Mouse (Mus musculus) c-Kit-negative CD71-positive TER-119-positive erythroid progenitor cells, embryonic 14.5 days (primary cell): ENCODE data around the gene Ddx4.
"Not testable (repeated sequence)": the region's sequence is repeated elsewhere in the genome, so short reads cannot be mapped to it uniquely, and the experiment has no call there.

Experiments
- DNase-seq: peaks from one replicate; pipeline ENCODE4 v3.0.0-alpha.2; 2013; ENCODE audit warnings: low read depth, low spot score

Gene Ddx4

GRCm38 (mm10) chr13:112636498-112636897, 15.8 kb downstream of the Ddx4 start:
- no peak for DNase-seq

GRCm38 (mm10) chr13:112635174-112635837, 17.0 kb downstream of the Ddx4 start:
- no peak for DNase-seq

GRCm38 (mm10) chr13:112625566-112625965, 26.7 kb downstream of the Ddx4 start:
- DNase-seq, result no peak

- DNase-seq, result no peak
These were observed 27.7 kb downstream of the Ddx4 start for GRCm38 (mm10) chr13:112624622-112625021.

- DNase-seq, result no peak
These were observed 28.6 kb downstream of the Ddx4 start for GRCm38 (mm10) chr13:112623656-112624055.

GRCm38 (mm10) chr13:112621592-112621991, 30.7 kb downstream of the Ddx4 start:
- DNase-seq, result no peak

GRCm38 (mm10) chr13:112608606-112609005, 43.7 kb downstream of the Ddx4 start:
- no peak for DNase-seq

- DNase-seq, result no peak
These were observed 47.9 kb downstream of the Ddx4 start for GRCm38 (mm10) chr13:112604411-112604810.

- no peak for DNase-seq
These were observed 48.4 kb downstream of the Ddx4 start for GRCm38 (mm10) chr13:112603839-112604238.

GRCm38 (mm10) chr13:112602607-112603006, 49.7 kb downstream of the Ddx4 start:
- DNase-seq, result no peak

- DNase-seq, result not testable (repeated sequence)
These were observed 58.0 kb downstream of the Ddx4 start, which contains the start of gene Il31ra for GRCm38 (mm10) chr13:112594260-112594659. Gene Il31ra, minus strand, starts transcription at chr13:112594360.

- no peak for DNase-seq
These were observed 62.0 kb downstream of the Ddx4 start for GRCm38 (mm10) chr13:112590254-112590653.

- no peak for DNase-seq
These were observed 62.6 kb downstream of the Ddx4 start for GRCm38 (mm10) chr13:112589625-112590024.

GRCm38 (mm10) chr13:112584556-112585237, 67.6 kb downstream of the Ddx4 start:
- DNase-seq, result no peak

GRCm38 (mm10) chr13:112582291-112582690, 70.0 kb downstream of the Ddx4 start:
- DNase-seq, result no peak

GRCm38 (mm10) chr13:112581796-112582195, 70.5 kb downstream of the Ddx4 start:
- no peak for DNase-seq

- no peak for DNase-seq
These were observed 71.5 kb downstream of the Ddx4 start for GRCm38 (mm10) chr13:112580590-112581320.

- not testable (repeated sequence) for DNase-seq
These were observed 74.2 kb downstream of the Ddx4 start for GRCm38 (mm10) chr13:112578041-112578440.

GRCm38 (mm10) chr13:112573800-112574199, 78.5 kb downstream of the Ddx4 start:
- no peak for DNase-seq

GRCm38 (mm10) chr13:112570768-112571167, 81.5 kb downstream of the Ddx4 start:
- no peak for DNase-seq

GRCm38 (mm10) chr13:112569606-112570005, 82.7 kb downstream of the Ddx4 start:
- no peak for DNase-seq

- DNase-seq, result no peak
These were observed 91.6 kb downstream of the Ddx4 start for GRCm38 (mm10) chr13:112560554-112561138.
